Mouse (Mus musculus) liver, embryonic 16.5 days (tissue): ENCODE results near the gene Rbms3. TPM values are rescaled to one million over a fixed set of nuclear protein-coding genes. Genes with fewer than 3 reads are reported as not detected.

Experiments used
- ATAC-seq: fragments of 200-750 bp; cut with Nextera tagmentation; 2 replicates; pipeline ENCODE4 v1.8.0; 2017; ENCODE audit warnings: low read depth, mild to moderate bottlenecking, moderate number of reproducible peaks, moderate library complexity
- H3K27ac ChIP-seq: fragments of 300-500 bp; sonication (generic); 2 replicates; pipeline ENCODE4 v1.5.1; 2014; ENCODE audit warnings: mild to moderate bottlenecking, low read length
- H3K27me3 ChIP-seq: fragments of 300-500 bp; sonication (generic); 2 replicates; pipeline ENCODE4 v1.6.1; 2014; ENCODE audit warnings: low read depth, low read length, mixed read lengths; ENCODE audit not compliant: control insufficient read depth, insufficient read depth
- H3K36me3 ChIP-seq: fragments of 300-500 bp; sonication (generic); 2 replicates; pipeline ENCODE4 v1.6.1; 2014; ENCODE audit warnings: mild to moderate bottlenecking; ENCODE audit not compliant: control insufficient read depth, insufficient read depth
- H3K4me1 ChIP-seq: fragments of 300-500 bp; sonication (generic); 2 replicates; pipeline ENCODE4 v1.6.1; 2014; ENCODE audit warnings: low read depth, low read length, mixed read lengths; ENCODE audit not compliant: control insufficient read depth
- H3K4me2 ChIP-seq: fragments of 300-500 bp; sonication (generic); 2 replicates; pipeline ENCODE4 v1.6.1; 2014; ENCODE audit warnings: low read depth, low read length, mixed read lengths
- H3K4me3 ChIP-seq: fragments of 300-500 bp; sonication (generic); 2 replicates; pipeline ENCODE4 v1.5.1; 2014; ENCODE audit warnings: low read depth, mild to moderate bottlenecking, low read length
- H3K9ac ChIP-seq: fragments of 300-500 bp; sonication (generic); 2 replicates; pipeline ENCODE4 v1.6.1; 2014; ENCODE audit warnings: low read depth, low read length
- H3K9me3 ChIP-seq: fragments of 300-500 bp; sonication (generic); replicated peaks from 2 replicates; pipeline ENCODE4 v1.6.1; 2016; ENCODE audit warnings: low read length; ENCODE audit not compliant: control insufficient read depth
- WGBS: fragments of 180-500 bp; shearing (Covaris S2); extraction: QIAGEN DNeasy Blood & Tissue Kit; methylation state at CpG from one replicate; pipeline ENCODE4 v1.1.7; 2014; ENCODE audit not compliant: insufficient replicate concordance; 5-methylcytosine and 5-hydroxymethylcytosine counted together
- polyA plus RNA-seq: library from polyadenylated mRNA; unstranded; fragments of >200 nt; fragmentation: Nextera tagmentation; extraction: Ambion mirVana; gene quantifications from 2 replicates; pipeline ENCODE4 v1.2.1, GENCODE M21; 2015

Gene Rbms3
- polyA plus RNA-seq, 1 experiment from 2014 or later, result 3.5 TPM

- H3K9me3 ChIP-seq, result no peaks in the 10 kb centered on the region
- no peak for ATAC-seq
- H3K4me3 ChIP-seq, result no peak overlapping the region
- no peak overlapping the region for H3K27ac ChIP-seq
- no peak overlapping the region for H3K9ac ChIP-seq
- WGBS, result 61% methylated on average over 5 of the region's 5 CpGs
- H3K4me2 ChIP-seq, result no peak overlapping the region
- no peaks in the 10 kb centered on the region for H3K27me3 ChIP-seq
- no peaks in the 10 kb centered on the region for H3K4me1 ChIP-seq
- H3K36me3 ChIP-seq, result no peaks in the 10 kb centered on the region
These were observed 820.5 kb downstream of the Rbms3 start for GRCm38 (mm10) chr9:116809260-116809659.

GRCm38 (mm10) chr9:116808401-116808800 is 821.3 kb downstream of the Rbms3 start:
- ATAC-seq, result no peak
- WGBS, result 55% methylated on average over 4 of the region's 4 CpGs
- Histone ChIP-seq H3K36me3 (no peaks in the 10 kb centered on the region), H3K9ac (no peak overlapping the region), H3K4me3 (no peak overlapping the region), H3K9me3 (no peaks in the 10 kb centered on the region), H3K27me3 (no peaks in the 10 kb centered on the region), H3K4me2 (no peak overlapping the region), H3K27ac (no peak overlapping the region), H3K4me1 (no peaks in the 10 kb centered on the region)

DNA sequence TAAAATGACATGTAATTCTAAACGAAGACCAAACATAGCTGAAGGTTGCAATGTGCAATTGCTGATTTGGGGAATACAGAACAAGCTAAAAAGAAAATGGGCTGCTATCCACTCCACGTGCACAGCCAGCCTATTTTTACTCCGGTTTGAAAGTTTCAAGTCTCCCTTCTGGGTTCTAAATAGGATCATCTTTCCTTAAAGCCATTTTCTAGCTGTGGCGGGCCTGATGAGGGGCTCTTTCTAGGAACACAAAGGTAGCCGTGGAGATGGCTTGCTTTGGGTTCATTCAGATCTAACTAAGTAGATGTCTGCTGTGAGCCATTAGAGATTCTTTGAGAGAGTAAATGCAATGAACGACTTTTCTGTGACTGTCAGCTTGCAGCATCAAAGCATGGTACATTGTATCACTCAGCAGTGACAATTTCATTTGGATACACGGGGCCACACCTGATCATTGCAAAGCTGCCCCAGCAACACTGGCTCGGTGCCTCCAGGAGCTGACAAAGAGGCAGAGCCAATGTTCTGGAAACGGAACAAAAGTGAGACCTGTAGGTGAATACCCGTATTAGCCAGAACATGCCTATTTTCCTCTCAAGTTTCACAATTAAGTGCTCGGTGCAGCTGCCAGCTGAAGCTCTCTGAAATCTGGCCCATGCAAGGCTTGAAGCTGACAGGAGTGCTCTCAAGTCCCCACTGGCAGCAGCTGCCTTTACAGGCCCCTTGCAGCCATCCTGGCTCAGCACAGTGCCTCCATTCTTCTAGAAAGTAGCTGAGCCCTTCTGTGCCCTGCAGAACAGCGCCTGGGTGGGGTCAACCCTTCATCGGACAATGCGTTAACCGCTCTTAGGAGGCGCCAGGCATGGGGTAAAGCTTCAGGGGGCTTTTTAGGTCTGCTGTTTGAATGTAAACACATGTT is 822.3 kb downstream of the Rbms3 start:
- no peak overlapping the region for H3K4me3 ChIP-seq
- H3K27me3 ChIP-seq, result no peaks in the 10 kb centered on the region
- H3K4me1 ChIP-seq, result no peaks in the 10 kb centered on the region
- no peak overlapping the region for H3K9ac ChIP-seq
- ATAC-seq, result no peak
- no peaks in the 10 kb centered on the region for H3K9me3 ChIP-seq
- no peak overlapping the region for H3K27ac ChIP-seq
- 62% methylated on average over 16 of the region's 16 CpGs for WGBS
- H3K36me3 ChIP-seq, result no peaks in the 10 kb centered on the region
- no peak overlapping the region for H3K4me2 ChIP-seq

DNA sequence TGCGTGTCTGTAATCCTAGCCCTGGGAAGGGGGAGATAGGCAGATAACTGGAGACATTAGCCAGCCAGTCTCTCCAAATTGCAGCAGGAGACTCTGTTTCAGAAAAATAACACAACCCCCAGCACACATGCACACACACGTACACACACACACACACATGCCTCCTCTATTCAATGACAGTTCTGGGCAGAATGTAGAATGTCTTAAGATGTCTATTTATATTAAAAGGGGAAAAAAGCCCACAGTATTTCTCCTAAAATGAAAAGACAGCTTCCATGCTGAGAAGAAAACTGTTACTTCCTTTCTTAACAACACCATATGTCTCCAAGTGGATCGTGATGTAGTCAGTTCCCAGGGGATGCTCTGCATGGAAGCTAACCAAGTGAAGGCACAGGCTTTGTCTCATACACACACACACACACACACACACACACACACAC is 826.4 kb downstream of the Rbms3 start:
- 61% methylated on average over 3 of the region's 3 CpGs for WGBS
- H3K9me3 ChIP-seq, result no peaks in the 10 kb centered on the region
- no peak overlapping the region for H3K4me2 ChIP-seq
- no peak overlapping the region for H3K27ac ChIP-seq
- H3K36me3 ChIP-seq, result no peaks in the 10 kb centered on the region
- H3K27me3 ChIP-seq, result no peaks in the 10 kb centered on the region
- no peaks in the 10 kb centered on the region for H3K4me1 ChIP-seq
- H3K4me3 ChIP-seq, result no peak overlapping the region
- no peak for ATAC-seq
- no peak overlapping the region for H3K9ac ChIP-seq

DNA sequence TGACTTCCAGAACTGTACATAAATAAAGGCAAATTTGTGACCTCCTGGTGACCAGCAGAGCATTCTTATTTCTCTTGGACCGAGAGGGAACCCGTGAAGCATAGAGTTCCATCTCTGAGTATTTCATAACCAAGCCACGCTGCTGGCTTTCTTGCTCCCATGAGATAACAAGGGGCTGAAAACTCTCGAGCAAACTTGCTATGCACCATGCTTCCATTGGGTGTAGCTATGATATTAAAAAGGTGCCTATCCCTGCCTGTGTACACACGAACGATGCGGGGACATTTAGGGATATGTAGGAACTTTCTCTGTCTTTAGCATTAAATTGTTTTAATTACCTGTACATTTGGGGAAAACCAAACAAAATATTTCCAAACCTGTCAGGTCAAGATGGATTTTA is 827.1 kb downstream of the Rbms3 start:
- Histone ChIP-seq H3K27ac (no peak overlapping the region), H3K9ac (no peak overlapping the region), H3K36me3 (no peaks in the 10 kb centered on the region), H3K27me3 (no peaks in the 10 kb centered on the region), H3K4me1 (no peaks in the 10 kb centered on the region), H3K9me3 (no peaks in the 10 kb centered on the region), H3K4me3 (no peak overlapping the region), H3K4me2 (no peak overlapping the region)
- 56% methylated on average over 7 of the region's 7 CpGs for WGBS
- no peak for ATAC-seq

DNA sequence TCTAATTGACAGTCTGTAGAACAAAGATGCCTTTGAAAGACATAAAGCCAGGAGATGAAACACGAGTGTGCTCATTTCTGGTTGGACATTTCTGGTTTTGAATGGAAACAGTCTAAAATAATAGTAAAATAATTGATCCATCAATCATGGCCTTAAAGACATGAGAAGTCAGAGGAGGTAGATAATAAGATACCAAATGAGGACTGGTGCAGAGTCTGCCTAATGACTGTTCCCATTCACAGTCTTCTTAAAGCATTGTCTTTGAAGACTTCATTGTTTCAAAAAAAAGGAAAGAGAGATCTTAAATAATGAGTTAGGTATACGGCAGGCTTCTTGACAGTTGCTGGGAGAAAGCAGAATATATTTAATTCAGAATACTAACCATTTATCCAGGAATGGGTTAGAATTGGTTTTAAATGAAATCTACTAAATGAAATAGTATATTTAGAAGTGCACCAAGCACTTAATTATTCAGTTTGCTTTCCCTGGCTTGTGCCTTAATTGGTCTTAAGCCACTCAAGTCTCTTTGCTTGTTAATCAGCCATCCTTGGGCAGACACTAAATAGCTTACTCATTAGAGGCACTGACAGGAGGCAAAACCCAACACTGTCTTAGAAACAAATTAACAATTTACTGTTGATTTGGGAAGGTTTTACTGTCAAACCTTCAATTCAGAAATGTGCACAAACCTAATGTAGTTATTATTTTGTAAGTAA is 834.3 kb downstream of the Rbms3 start:
- WGBS, result 60% methylated on average over 2 of the region's 2 CpGs
- Histone ChIP-seq H3K4me3 (no peak overlapping the region), H3K9ac (no peak overlapping the region)

GRCm38 (mm10) chr9:116791850-116792249 is 837.9 kb downstream of the Rbms3 start:
- WGBS, result 53% methylated on average over 7 of the region's 7 CpGs
- Histone ChIP-seq H3K36me3 (no peaks in the 10 kb centered on the region), H3K4me2 (no peak overlapping the region), H3K27me3 (no peaks in the 10 kb centered on the region), H3K9ac (no peak overlapping the region), H3K27ac (no peak overlapping the region), H3K4me3 (no peak overlapping the region), H3K9me3 (no peaks in the 10 kb centered on the region), H3K4me1 (no peaks in the 10 kb centered on the region)
- ATAC-seq, result no peak

More for the DNA sequence above, 834.3 kb downstream of the Rbms3 start:
- no peaks in the 10 kb centered on the region for H3K27me3 ChIP-seq
- H3K9me3 ChIP-seq, result no peaks in the 10 kb centered on the region
- H3K4me2 ChIP-seq, result no peak overlapping the region
- ATAC-seq, result no peak
- H3K27ac ChIP-seq, result no peak overlapping the region
- H3K4me1 ChIP-seq, result no peaks in the 10 kb centered on the region
- no peaks in the 10 kb centered on the region for H3K36me3 ChIP-seq

- 54% methylated on average over 11 of the region's 11 CpGs for WGBS
- H3K27me3 ChIP-seq, result no peaks in the 10 kb centered on the region
- no peak overlapping the region for H3K4me3 ChIP-seq
- H3K4me1 ChIP-seq, result no peaks in the 10 kb centered on the region
- H3K9ac ChIP-seq, result no peak overlapping the region
- H3K36me3 ChIP-seq, result no peaks in the 10 kb centered on the region
- no peak for ATAC-seq
- H3K4me2 ChIP-seq, result no peak overlapping the region
- no peaks in the 10 kb centered on the region for H3K9me3 ChIP-seq
- no peak overlapping the region for H3K27ac ChIP-seq
These were observed 843.3 kb downstream of the Rbms3 start for GRCm38 (mm10) chr9:116786136-116787046.
